Mouse (Mus musculus) spleen, adult 12 weeks (tissue): ENCODE results near the gene Srpk2.
"Not testable (repeated sequence)": the region's sequence is repeated elsewhere in the genome, so short reads cannot be mapped to it uniquely, and the experiment has no call there.

ENCODE experiments used
- DNase-seq: peaks from one replicate; pipeline ENCODE4 v3.0.0; 2022; ENCODE audit warnings: low spot score

Srpk2 gene

GRCm38 (mm10) chr5:23562278-23563060 is 121.9 kb downstream of the Srpk2 start:
- DNase-seq: no peak

GRCm38 (mm10) chr5:23561227-23561626 is 123.2 kb downstream of the Srpk2 start:
- DNase-seq: no peak

GRCm38 (mm10) chr5:23560171-23560570 is 124.2 kb downstream of the Srpk2 start:
- DNase-seq: no peak

- no peak for DNase-seq
Observed at GRCm38 (mm10) chr5:23556007-23556770, 128.2 kb downstream of the Srpk2 start.

- DNase-seq: not testable (repeated sequence)
Observed at GRCm38 (mm10) chr5:23553338-23553737, 131.1 kb downstream of the Srpk2 start.

GRCm38 (mm10) chr5:23551687-23552086 is 132.7 kb downstream of the Srpk2 start:
- DNase-seq: no peak

- DNase-seq: no peak
Observed at GRCm38 (mm10) chr5:23535692-23536091, 148.7 kb downstream of the Srpk2 start.

- DNase-seq: no peak
Observed at GRCm38 (mm10) chr5:23531541-23532096, 152.8 kb downstream of the Srpk2 start.

GRCm38 (mm10) chr5:23531100-23531499 is 153.3 kb downstream of the Srpk2 start:
- no peak for DNase-seq

- DNase-seq: no peak
Observed at GRCm38 (mm10) chr5:23524621-23525020, 159.8 kb downstream of the Srpk2 start.

GRCm38 (mm10) chr5:23523936-23524335 is 160.5 kb downstream of the Srpk2 start:
- DNase-seq: no peak

GRCm38 (mm10) chr5:23521645-23522044 is 162.8 kb downstream of the Srpk2 start:
- no peak for DNase-seq

GRCm38 (mm10) chr5:23519679-23520078 is 164.7 kb downstream of the Srpk2 start:
- DNase-seq: no peak

GRCm38 (mm10) chr5:23518673-23519072 is 165.7 kb downstream of the Srpk2 start:
- no peak for DNase-seq

- DNase-seq: no peak
Observed at GRCm38 (mm10) chr5:23517839-23518238, 166.6 kb downstream of the Srpk2 start.

- DNase-seq: no peak
Observed at GRCm38 (mm10) chr5:23516962-23517361, 167.5 kb downstream of the Srpk2 start.

GRCm38 (mm10) chr5:23515038-23515437 is 169.4 kb downstream of the Srpk2 start:
- no peak for DNase-seq

- DNase-seq: no peak
Observed at GRCm38 (mm10) chr5:23513468-23513867, 170.9 kb downstream of the Srpk2 start.

GRCm38 (mm10) chr5:23512556-23512955 is 171.9 kb downstream of the Srpk2 start:
- no peak for DNase-seq

- DNase-seq: no peak
Observed at GRCm38 (mm10) chr5:23511456-23511855, 173.0 kb downstream of the Srpk2 start.

- no peak for DNase-seq
Observed at GRCm38 (mm10) chr5:23508630-23509029, 175.8 kb downstream of the Srpk2 start.

GRCm38 (mm10) chr5:23507210-23507609 is 177.2 kb downstream of the Srpk2 start:
- DNase-seq: no peak

- no peak for DNase-seq
Observed at GRCm38 (mm10) chr5:23505578-23505977, 178.8 kb downstream of the Srpk2 start.
